Mouse (Mus musculus): ENCODE data around the gene Tmprss3. TPM values are rescaled to one million over a fixed set of nuclear protein-coding genes. Genes with fewer than 3 reads are reported as not detected.

Tmprss3 gene
- total RNA-seq, 2 experiments from 2014 or later, result not detected

- DNase-seq (ENCODE audit: low spot score), result no peak
- intact Hi-C loops (cut with DNase I), result loop anchor here (5.0 kb wide), 1 partner anchor 348 kb away; no protein-coding TSS in a partner anchor
These were observed 54.4 kb downstream of the Tmprss3 start, which contains the start of gene Tff2 for GRCm38 (mm10) chr17:31144040-31145037. TSS of gene Tff2 (minus strand) at chr17:31144282.

GRCm38 (mm10) chr17:31142116-31142515 lies 56.7 kb downstream of the Tmprss3 start:
- DNase-seq (ENCODE audit: low spot score), result no peak
- intact Hi-C loops (cut with DNase I), result loop anchor here (5.0 kb wide), 1 partner anchor 350 kb away; no protein-coding TSS in a partner anchor

DNA sequence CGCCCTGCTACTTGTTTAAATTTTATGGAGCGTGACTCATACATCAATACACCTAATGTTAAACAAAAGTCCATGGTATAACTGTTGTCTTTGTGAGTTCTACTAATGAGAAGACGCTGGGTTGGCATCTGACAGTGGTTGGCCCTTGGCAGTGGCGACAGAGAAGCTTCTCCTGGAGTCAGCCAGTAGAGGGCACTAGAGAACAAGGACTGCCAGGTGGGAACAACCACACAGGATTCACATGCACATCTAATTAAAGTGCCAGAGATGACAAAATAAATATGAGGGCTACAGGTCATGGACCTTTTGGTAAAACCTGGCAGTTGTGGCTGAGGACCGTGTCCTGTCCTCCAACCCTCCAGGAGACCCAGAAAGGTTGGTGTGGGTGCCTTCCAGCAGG lies 60.4 kb downstream of the Tmprss3 start:
- intact Hi-C loops (cut with DNase I), result loop anchor here (2.0 to 5.0 kb wide), 3 partner anchors 48 to 204 kb away; no protein-coding TSS in a partner anchor
- no peak for DNase-seq (ENCODE audit: low spot score)

DNA sequence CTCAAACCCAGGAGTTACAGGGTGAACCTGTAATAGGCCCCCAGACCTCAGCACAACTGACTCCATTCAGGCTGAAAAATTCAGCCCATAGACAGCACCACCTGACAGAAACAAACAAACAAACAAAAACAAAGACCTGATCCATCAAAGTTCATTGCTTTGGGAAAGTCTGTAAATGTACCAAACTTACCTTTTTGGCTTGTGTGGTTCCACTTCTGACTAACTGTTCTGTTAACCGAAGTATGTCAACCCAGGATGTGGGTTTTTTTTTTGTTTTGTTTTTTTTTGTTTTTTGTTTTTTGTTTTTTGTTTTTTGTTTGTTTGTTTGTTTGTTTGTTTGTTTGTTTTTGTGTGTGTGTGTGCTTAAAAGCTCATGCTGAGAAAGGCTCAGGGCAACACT lies 62.0 kb downstream of the Tmprss3 start:
- intact Hi-C loops (cut with DNase I), result loop anchor here (5.0 kb wide), 1 partner anchor 205 kb away; no protein-coding TSS in a partner anchor
- DNase-seq (ENCODE audit: low spot score), result no peak

GRCm38 (mm10) chr17:31136291-31136690 lies 62.5 kb downstream of the Tmprss3 start:
- intact Hi-C loops (cut with DNase I), result loop anchor here (5.0 kb wide), 1 partner anchor 206 kb away; no protein-coding TSS in a partner anchor
- no peak for DNase-seq (ENCODE audit: low spot score)

DNA sequence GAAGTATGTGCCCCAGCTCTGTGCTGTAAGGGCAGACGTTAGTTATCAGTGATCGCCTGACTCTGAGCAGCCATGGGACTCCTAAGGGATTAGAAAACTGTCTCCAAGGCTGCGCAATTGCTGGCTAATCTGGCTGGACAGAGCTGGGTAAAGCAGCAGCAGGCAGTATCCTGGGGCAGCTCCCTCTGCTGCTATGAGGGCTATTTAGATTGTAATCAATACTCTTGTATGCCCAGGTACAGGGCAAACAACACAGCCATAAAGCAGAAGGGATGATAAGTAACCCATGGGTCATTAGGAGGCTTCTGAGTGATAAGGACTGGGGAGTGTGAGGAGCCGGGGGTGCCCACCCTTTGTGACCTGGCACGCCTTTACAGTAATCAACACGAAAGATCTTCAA lies 63.9 kb downstream of the Tmprss3 start:
- no peak for DNase-seq (ENCODE audit: low spot score)
- intact Hi-C loops (cut with DNase I), result loop anchor here (5.0 kb wide), 1 partner anchor 207 kb away; no protein-coding TSS in a partner anchor

- intact Hi-C loops (cut with DNase I), result no loop called here
- no peak for DNase-seq (ENCODE audit: low spot score)
These were observed 65.0 kb downstream of the Tmprss3 start for GRCm38 (mm10) chr17:31133776-31134175.

GRCm38 (mm10) chr17:31131269-31131821 lies 67.4 kb downstream of the Tmprss3 start:
- no peak for DNase-seq (ENCODE audit: low spot score)
- intact Hi-C loops (cut with DNase I), result no loop called here

DNA sequence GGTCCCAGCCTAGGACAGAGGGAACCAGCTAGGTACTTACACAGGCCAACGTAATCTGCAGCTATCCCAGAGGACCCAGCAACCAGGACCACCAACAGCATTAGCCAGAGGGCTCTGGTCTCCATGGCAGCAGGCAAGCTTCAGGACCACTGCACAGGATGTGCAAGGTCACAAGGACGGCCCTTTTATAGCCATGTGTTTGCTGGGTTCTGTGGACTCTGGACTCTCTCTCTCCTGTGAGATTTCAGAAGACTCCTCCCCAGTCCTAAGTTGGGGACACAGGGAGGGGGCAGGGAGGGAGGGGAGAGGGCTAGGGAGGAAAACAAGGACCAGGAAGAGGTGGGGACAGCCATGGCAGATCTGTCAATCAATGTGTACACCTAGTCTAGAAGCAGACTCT lies 69.3 kb downstream of the Tmprss3 start, which contains the start of gene Tff3:
Gene Tff3, minus strand, starts transcription at position 195 of the 400 bp plus-strand sequence.
- intact Hi-C loops (cut with DNase I), result no loop called here
- no peak for DNase-seq (ENCODE audit: low spot score)

Other genes starting within 250 kb of the Tmprss3 start
- gene Umodl1, start 244.3 kb downstream of the Tmprss3 start, total RNA-seq (2021), result not detected
- 1 to 10 TPM; 3.8 to 6.0 TPM for gene Abcg1, start 141.3 kb downstream of the Tmprss3 start, total RNA-seq (2021)
- not detected for gene Tff3, start 69.3 kb downstream of the Tmprss3 start, total RNA-seq (2021)
- not detected for gene Tff2, start 54.7 kb downstream of the Tmprss3 start, total RNA-seq (2021)
- gene Tff1, start 33.7 kb downstream of the Tmprss3 start, total RNA-seq (2021), result not detected
- gene Ubash3a, start 8.9 kb upstream of the Tmprss3 start, total RNA-seq (2021), result not detected
- 1 to 10 TPM; 1.7 to 2.1 TPM for gene Rsph1, start 78.4 kb upstream of the Tmprss3 start, total RNA-seq (2021)
- gene Slc37a1, start 87.8 kb upstream of the Tmprss3 start, total RNA-seq (2021), result 10 to 100 TPM; 10.4 to 13.3 TPM
- gene Pde9a, start 187.2 kb upstream of the Tmprss3 start, total RNA-seq (2021), result 1 to 10 TPM; 5.1 to 6.7 TPM